Mouse (Mus musculus) yolk sac, embryonic 10.5 days (tissue): ENCODE data around the gene Olfr1474.
"Not testable (repeated sequence)": the region's sequence is repeated elsewhere in the genome, so short reads cannot be mapped to it uniquely, and the experiment has no call there.

Source experiments
- DNase-seq: peaks from one replicate; pipeline ENCODE4 v3.0.0-alpha.2; 2017; ENCODE audit warnings: low spot score

Olfr1474 gene

DNA sequence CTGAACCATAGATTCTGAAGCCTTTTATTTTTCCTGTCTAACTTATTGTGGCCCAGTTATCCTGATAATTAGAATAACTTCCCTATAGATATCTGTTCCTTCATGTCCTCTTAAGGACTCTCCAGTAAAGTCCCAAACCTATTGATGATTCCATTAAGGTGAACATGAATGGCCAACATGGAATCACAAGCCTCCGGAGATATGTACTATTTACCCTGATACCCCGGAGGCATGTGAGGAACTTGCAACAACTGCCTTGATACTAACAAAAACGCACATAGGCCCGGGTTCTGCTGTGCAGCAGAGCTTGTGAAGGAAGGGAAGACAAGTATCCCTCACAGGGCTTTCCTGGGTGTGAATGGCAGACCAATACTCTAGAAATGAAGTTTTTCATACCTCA is at the start of gene Olfr1474:
Gene Olfr1474 (plus strand): TSS at position 301 of the 400 bp plus-strand sequence.
- not testable (repeated sequence) for DNase-seq

DNA sequence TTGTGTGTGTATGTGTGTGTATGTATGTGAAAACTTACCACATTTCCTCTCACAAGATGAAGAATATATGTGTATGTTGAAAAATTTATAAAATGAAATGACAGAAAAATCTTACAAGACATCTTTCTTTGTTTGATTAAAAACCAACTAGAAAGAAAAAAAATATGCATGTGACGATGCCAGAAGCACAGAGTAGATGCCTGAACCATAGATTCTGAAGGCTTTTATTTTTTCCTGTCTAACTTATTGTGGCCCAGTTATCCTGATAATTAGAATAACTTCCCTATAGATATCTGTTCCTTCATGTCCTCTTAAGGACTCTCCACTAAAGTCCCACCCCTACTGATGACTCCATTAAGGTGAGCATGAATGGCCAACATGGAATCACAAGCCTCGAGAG is 26.3 kb upstream of the Olfr1474 start, which contains the start of gene Olfr1471:
Gene Olfr1471 (plus strand): TSS at position 301 of the 400 bp plus-strand sequence.
- DNase-seq, result not testable (repeated sequence)

- DNase-seq, result no peak
Measured at GRCm38 (mm10) chr19:13455986-13456385, 13.4 kb upstream of the Olfr1474 start, which contains the start of gene Olfr1472. TSS of gene Olfr1472 (minus strand) at chr19:13456086.

- DNase-seq, result no peak
Measured at GRCm38 (mm10) chr19:13480096-13480495, 10.7 kb downstream of the Olfr1474 start, which contains the start of gene Olfr1475. TSS of gene Olfr1475 (minus strand) at chr19:13480196.

- DNase-seq, result no peak
Measured at GRCm38 (mm10) chr19:13500246-13500645, 30.9 kb downstream of the Olfr1474 start, which contains the start of gene Olfr1477. TSS of gene Olfr1477 (plus strand) at chr19:13500546.
